In the genomic region with DNA sequence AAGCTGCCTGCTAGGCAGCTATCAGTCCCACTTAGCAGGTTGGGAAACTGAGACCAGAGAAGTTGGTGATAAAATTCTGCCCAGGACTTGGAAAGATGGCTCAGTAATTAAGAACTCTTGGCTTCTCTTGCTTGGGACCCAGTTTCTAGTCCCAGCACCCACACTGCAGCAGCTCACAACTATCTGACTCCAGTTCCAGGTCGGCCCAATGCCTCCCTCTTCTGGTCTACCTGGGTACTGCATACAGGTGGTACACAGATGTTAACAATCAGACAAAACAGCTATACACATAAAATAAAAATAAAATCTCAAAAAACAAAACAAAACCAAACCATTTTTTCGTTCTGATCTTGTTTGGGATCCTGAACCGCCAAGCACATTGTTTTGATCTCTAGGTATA, we compare ENCODE assay signal across 8 mouse cellular contexts. TPM values are rescaled to one million over a fixed set of nuclear protein-coding genes. Genes with fewer than 3 reads are reported as not detected.
DNase-seq lines count a peak whose midpoint lies in the region; ATAC-seq and TF ChIP-seq lines count a peak whose summit lies in the region.

No protein-coding gene starts in this region.

- no peak overlapping the region for H3K4me3 ChIP-seq in gastrocnemius, adult 2 months

- intact Hi-C loops in gastrocnemius, adult 2 months (cut with DNase I), result no loop called here
- intact Hi-C loops in gastrocnemius, postnatal 36 days (cut with DNase I), result no loop called here

- peak; percentile 79 for TF ChIP-seq CTCF in gastrocnemius, adult 2 months (IDR thresholded peaks at IDR 0.05)

- H3K27ac ChIP-seq in gastrocnemius, adult 2 months, result no peak overlapping the region

- DNase-seq in gastrocnemius, adult 2 months, result no peak
- DNase-seq in gastrocnemius, postnatal 4 days (ENCODE audit: low spot score in 2 of 2), result no peak
- DNase-seq in 416B (ENCODE audit: low read depth), result peak; percentile 57
- peak; percentile 28 to 42 for DNase-seq in adrenal gland, postnatal 36 days
- peak; percentile 42 for DNase-seq in lung, postnatal 25 days (ENCODE audit: low spot score)
- no peak for DNase-seq in cerebellum, adult 11-12 months
- no peak for DNase-seq in gastrocnemius, postnatal 36 days

- no peak for ATAC-seq in inflammation-experienced regulatory T-cells, adult 6 months

RNA-seq across cellular contexts. Expression of a gene that starts 10.3 kb away (rescaled TPM):
- total RNA-seq in gastrocnemius, adult 2 months (2021), result 1 to 10 TPM; 2.5 to 3.8 TPM
- total RNA-seq in gastrocnemius, postnatal 4 days (2021), result 1 to 10 TPM; 7.2 to 8.2 TPM
- 1 to 10 TPM; 7.6 to 7.7 TPM for total RNA-seq in adrenal gland, postnatal 36 days (2021)
- polyA plus RNA-seq in inflammation-experienced regulatory T-cells, adult 6 months (2017; shearing (Covaris generic)), result 10 to 100 TPM in 1 of 3 experiments, 1 to 10 TPM in 2; 6.8 to 11.7 (median 9.6) TPM
- 1 to 10 TPM; 3.1 to 3.5 TPM for total RNA-seq in gastrocnemius, postnatal 36 days (2021)

RNA-seq across cellular contexts. Expression of a gene that starts 26.3 kb away (rescaled TPM):
- 1 to 10 TPM in 1 of 2 experiments, under 1 TPM in 1; 0.50 to 1.2 TPM for total RNA-seq in gastrocnemius, adult 2 months (2021)
- 1 to 10 TPM; 2.7 to 4.0 TPM for total RNA-seq in gastrocnemius, postnatal 4 days (2021)
- 1 to 10 TPM; 4.1 to 4.8 TPM for total RNA-seq in adrenal gland, postnatal 36 days (2021)
- 1 to 10 TPM; 2.7 to 3.6 (median 3.4) TPM for polyA plus RNA-seq in inflammation-experienced regulatory T-cells, adult 6 months (2017; shearing (Covaris generic))
- total RNA-seq in gastrocnemius, postnatal 36 days (2021), result 1 to 10 TPM in 1 of 2 experiments, under 1 TPM in 1; 0.76 to 1.6 TPM

RNA-seq across cellular contexts. Expression of a gene that starts 35.9 kb away (rescaled TPM):
- total RNA-seq in gastrocnemius, adult 2 months (2021), result 10 to 100 TPM; 43.7 to 70.1 TPM
- 10 to 100 TPM; 62.7 to 66.9 TPM for total RNA-seq in gastrocnemius, postnatal 4 days (2021)
- 10 to 100 TPM; 85.6 to 94.3 TPM for total RNA-seq in adrenal gland, postnatal 36 days (2021)
- polyA plus RNA-seq in inflammation-experienced regulatory T-cells, adult 6 months (2017; shearing (Covaris generic)), result 10 to 100 TPM; 17.1 to 34.5 (median 22.0) TPM
- total RNA-seq in gastrocnemius, postnatal 36 days (2021), result 10 to 100 TPM; 41.4 to 50.5 TPM

Comparison
In these comparisons a context has a peak if more than half of its experiments do, and no peak if none do; other contexts are left out.
1. DNase-seq: peak in 416B (single experiment), adrenal gland, postnatal 36 days (2 of 2) and lung, postnatal 25 days (single experiment); none in gastrocnemius, adult 2 months (single experiment), gastrocnemius, postnatal 4 days (0 of 2), cerebellum, adult 11-12 months (single experiment) and gastrocnemius, postnatal 36 days (0 of 2).